Mouse (Mus musculus) forebrain, postnatal 0 days (tissue): Measurements from ENCODE around the gene Map2k3. TPM values are rescaled to one million over a fixed set of nuclear protein-coding genes. Genes with fewer than 3 reads are reported as not detected.

ENCODE experiments used
- ATAC-seq: fragments of 200-750 bp; cut with Nextera tagmentation; 2 replicates; pipeline ENCODE4 v1.8.0; 2017; ENCODE audit warnings: mild to moderate bottlenecking, moderate library complexity
- DNase-seq: peaks from one replicate; pipeline ENCODE4 v3.0.0-alpha.2; 2015
- H3K27ac ChIP-seq: fragments of 300-500 bp; sonication (generic); 2 replicates; pipeline ENCODE4 v1.5.1; 2014; ENCODE audit warnings: low read depth, mild to moderate bottlenecking, antibody characterized with exemption, low read length, moderate library complexity, mixed read lengths
- H3K27me3 ChIP-seq: fragments of 300-500 bp; sonication (generic); 2 replicates; pipeline ENCODE4 v1.6.1; 2014; ENCODE audit warnings: mild to moderate bottlenecking, low read length, mixed read lengths; ENCODE audit not compliant: insufficient read depth
- H3K36me3 ChIP-seq: fragments of 300-500 bp; sonication (generic); 2 replicates; pipeline ENCODE4 v1.6.1; 2014; ENCODE audit warnings: mild to moderate bottlenecking, moderate library complexity; ENCODE audit not compliant: insufficient read depth
- H3K4me1 ChIP-seq: fragments of 300-500 bp; sonication (generic); 2 replicates; pipeline ENCODE4 v1.6.1; 2014; ENCODE audit warnings: antibody characterized with exemption; ENCODE audit not compliant: insufficient read depth
- H3K4me2 ChIP-seq: fragments of 300-500 bp; sonication (generic); 2 replicates; pipeline ENCODE4 v1.6.1; 2014; ENCODE audit warnings: low read depth, mild to moderate bottlenecking, moderate library complexity
- H3K4me3 ChIP-seq: fragments of 300-500 bp; sonication (generic); 2 replicates; pipeline ENCODE4 v1.5.1; 2014; ENCODE audit warnings: low read depth, low read length, mixed read lengths
- H3K9ac ChIP-seq: fragments of 300-500 bp; sonication (generic); 2 replicates; pipeline ENCODE4 v1.6.1; 2014; ENCODE audit warnings: mild to moderate bottlenecking
- H3K9me3 ChIP-seq: fragments of 300-500 bp; sonication (generic); 2 replicates; pipeline ENCODE4 v1.6.1; 2016; ENCODE audit warnings: low read length
- CTCF ChIP-seq: sonication (generic); IDR thresholded peaks from 2 replicates; pipeline ENCODE4 v1.5.1; 2016; ENCODE audit warnings: antibody characterized with exemption, control low read depth, low read depth
- WGBS: fragments of 180-500 bp; shearing (Covaris S2); extraction: QIAGEN DNeasy Blood & Tissue Kit; methylation state at CpG from one replicate; pipeline ENCODE4 v1.1.7; 2014; 5-methylcytosine and 5-hydroxymethylcytosine counted together
- polyA plus RNA-seq: library from polyadenylated mRNA; unstranded; fragments of >200 nt; fragmentation: Nextera tagmentation; extraction: Ambion mirVana; gene quantifications from 2 replicates; pipeline ENCODE4 v1.2.1, GENCODE M21; 2015
- total RNA-seq: library from RNA; depleted of rRNA; stranded (reverse); fragments of >200 nt; gene quantifications from 2 replicates; pipeline ENCODE4 v1.2.3, GENCODE M21; 2014

Gene Map2k3
- total and polyA plus RNA-seq, 2 experiments from 2014 or later: 10.6 to 20.5 TPM

DNA sequence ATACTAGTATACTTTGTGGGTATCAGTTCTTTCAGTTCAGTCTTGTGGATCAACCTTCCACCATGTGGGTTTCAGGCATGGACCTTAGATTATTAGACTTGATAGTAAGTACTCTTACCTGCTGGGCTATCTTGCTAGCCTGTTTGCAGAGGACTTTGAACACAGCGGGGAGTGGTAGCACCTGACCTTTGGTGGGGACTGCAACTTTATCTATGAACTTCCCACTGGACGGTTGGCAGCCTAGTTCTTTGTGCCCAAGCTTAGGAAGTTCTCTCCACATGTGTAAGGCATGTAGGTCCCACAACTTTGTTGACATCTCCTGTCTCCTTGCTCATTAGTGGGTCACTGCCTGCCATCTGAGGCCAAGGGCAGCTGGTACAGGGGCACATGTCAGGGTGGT is 3.0 kb downstream of the Map2k3 start:
- DNase-seq (no peak), ATAC-seq (no peak)
- Histone ChIP-seq H3K36me3 (no peaks in the 10 kb centered on the region), H3K9me3 (no peaks in the 10 kb centered on the region), H3K4me1 (peaks cover 4% of the 10 kb centered on the region; the same call in 1 of the 2 replicates), H3K9ac (no peak overlapping the region), H3K27ac (no peak overlapping the region), H3K4me3 (no peak overlapping the region), H3K4me2 (no peak overlapping the region), H3K27me3 (no peaks in the 10 kb centered on the region)
- TF ChIP-seq CTCF: no peak
- WGBS: 84% methylated on average over 2 of the region's 2 CpGs

DNA sequence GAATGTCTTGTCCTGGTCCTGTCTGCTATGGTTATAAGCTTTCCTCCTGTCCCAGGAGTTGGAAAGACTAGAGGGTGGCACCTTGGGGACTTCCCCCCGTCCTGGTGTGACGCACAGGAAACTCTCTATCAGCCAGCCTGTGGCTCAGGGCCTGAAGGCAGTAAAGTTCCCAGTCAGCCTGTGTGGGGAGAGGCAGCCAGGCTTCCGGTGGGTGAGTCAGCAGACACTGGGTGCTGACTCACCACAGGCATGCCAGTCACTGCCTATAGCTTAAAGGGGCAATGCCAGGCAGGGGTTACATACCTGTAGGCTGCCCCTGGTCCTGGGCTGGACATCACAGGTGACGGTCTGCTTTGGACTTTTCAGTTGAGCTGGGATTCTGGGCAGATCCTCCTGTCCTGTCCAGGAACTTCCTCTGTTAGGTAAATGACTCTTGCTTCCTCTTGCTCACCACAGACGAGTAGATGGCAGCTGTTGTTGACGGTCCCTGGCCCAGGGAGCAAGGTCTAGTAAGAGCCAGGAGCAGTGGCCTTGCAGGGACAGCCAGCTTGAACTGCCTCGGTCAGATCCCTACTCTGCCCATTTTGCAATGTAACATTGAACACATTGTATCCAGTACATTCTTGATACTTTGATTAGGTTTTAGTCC is 3.6 kb downstream of the Map2k3 start:
- no peak for TF ChIP-seq CTCF
- H3K4me1 ChIP-seq: peaks cover 4% of the 10 kb centered on the region; the same call in 1 of the 2 replicates
- WGBS: 86% methylated on average over 7 of the region's 7 CpGs
- no peak overlapping the region for H3K9ac ChIP-seq
- H3K27ac ChIP-seq: no peak overlapping the region
- no peaks in the 10 kb centered on the region for H3K9me3 ChIP-seq
- ATAC-seq (no peak), DNase-seq (no peak)
- no peak overlapping the region for H3K4me3 ChIP-seq
- H3K4me2 ChIP-seq: no peak overlapping the region
- H3K36me3 ChIP-seq: no peaks in the 10 kb centered on the region
- no peaks in the 10 kb centered on the region for H3K27me3 ChIP-seq

DNA sequence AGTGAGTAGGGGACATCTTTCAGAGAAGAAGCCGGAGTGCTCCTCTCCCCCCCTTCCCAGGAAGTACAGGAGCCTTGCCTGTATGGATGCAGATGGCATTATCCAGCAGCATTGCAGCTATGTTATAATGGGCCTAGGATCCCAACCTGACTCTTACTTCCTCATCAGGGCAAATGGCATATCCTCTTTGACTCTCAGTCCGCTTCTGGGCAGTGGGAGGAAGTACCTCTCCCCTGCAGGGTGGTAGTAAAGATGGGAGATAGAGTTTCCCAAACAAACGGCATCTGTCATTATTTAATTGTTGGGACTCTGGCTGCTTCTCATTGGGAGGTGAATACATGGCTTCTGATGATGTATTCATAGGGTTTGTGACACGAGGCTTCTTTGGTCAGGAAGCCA is 4.1 kb downstream of the Map2k3 start:
- H3K9me3 ChIP-seq: no peaks in the 10 kb centered on the region
- no peaks in the 10 kb centered on the region for H3K36me3 ChIP-seq
- 75% methylated on average over 4 of the region's 4 CpGs for WGBS
- no peaks in the 10 kb centered on the region for H3K27me3 ChIP-seq
- no peak for TF ChIP-seq CTCF
- no peak for ATAC-seq
- no peak for DNase-seq
- H3K9ac ChIP-seq: no peak overlapping the region
- H3K4me3 ChIP-seq: no peak overlapping the region
- H3K4me1 ChIP-seq: peaks cover 4% of the 10 kb centered on the region; the same call in 1 of the 2 replicates
- H3K4me2 ChIP-seq: no peak overlapping the region
- no peak overlapping the region for H3K27ac ChIP-seq

DNA sequence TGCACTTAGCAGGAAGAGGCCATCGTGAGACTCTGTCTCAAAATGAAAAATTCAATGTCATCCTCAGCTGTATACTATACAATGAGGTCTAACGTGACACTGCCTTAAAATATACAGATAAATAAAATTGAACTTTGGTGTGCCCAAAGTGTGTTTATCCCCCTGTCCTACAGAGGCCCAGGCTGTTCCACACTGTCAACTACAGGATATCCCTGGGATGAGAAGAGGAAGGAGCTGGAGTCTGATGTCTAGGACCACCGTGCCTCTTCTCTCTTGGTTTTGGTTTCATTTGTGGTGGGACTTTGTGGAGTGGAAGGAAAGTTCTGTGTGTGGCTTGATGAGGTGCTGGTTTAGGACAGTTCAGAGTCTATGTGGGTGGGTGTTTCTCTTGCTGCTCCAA is 5.8 kb downstream of the Map2k3 start:
- H3K9ac ChIP-seq: no peak overlapping the region
- H3K4me1 ChIP-seq: peaks cover 4% of the 10 kb centered on the region; the same call in 1 of the 2 replicates
- WGBS: 83% methylated on average over 3 of the region's 3 CpGs
- H3K9me3 ChIP-seq: no peaks in the 10 kb centered on the region
- TF ChIP-seq CTCF: no peak
- no peak overlapping the region for H3K27ac ChIP-seq
- no peak overlapping the region for H3K4me2 ChIP-seq
- H3K4me3 ChIP-seq: no peak overlapping the region
- peaks cover 8% of the 10 kb centered on the region; the same call in 1 of the 2 replicates for H3K36me3 ChIP-seq
- ATAC-seq (no peak), DNase-seq (no peak)
- no peaks in the 10 kb centered on the region for H3K27me3 ChIP-seq

DNA sequence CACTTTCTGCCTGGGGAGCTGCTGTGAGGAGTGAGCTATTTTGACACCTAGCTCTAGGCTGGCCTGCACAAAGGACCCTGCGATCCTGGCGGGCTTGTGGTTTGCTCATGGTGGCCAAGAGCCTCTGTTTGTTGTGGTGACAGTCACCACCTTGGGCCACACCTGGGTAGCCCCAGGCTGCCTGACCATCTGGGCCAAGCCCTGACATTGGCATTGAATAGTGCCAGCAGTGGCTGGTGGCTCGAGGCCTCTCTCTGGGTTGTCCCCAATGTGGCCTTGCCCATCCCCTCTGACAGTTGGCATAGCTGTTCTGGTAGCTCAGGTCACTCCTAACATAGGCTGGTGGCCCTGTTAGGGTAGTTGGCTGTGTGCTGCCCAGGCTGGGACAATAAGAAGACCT is 7.7 kb downstream of the Map2k3 start:
- no peaks in the 10 kb centered on the region for H3K4me1 ChIP-seq
- no peak overlapping the region for H3K4me2 ChIP-seq
- H3K36me3 ChIP-seq: peaks cover 23% of the 10 kb centered on the region
- no peak overlapping the region for H3K9ac ChIP-seq
- no peak overlapping the region for H3K4me3 ChIP-seq
- H3K27ac ChIP-seq: no peak overlapping the region
- H3K9me3 ChIP-seq: no peaks in the 10 kb centered on the region
- DNase-seq: no peak
- no peak for ATAC-seq
- WGBS: 98% methylated on average over 3 of the region's 3 CpGs
- no peaks in the 10 kb centered on the region for H3K27me3 ChIP-seq
- no peak for TF ChIP-seq CTCF

DNA sequence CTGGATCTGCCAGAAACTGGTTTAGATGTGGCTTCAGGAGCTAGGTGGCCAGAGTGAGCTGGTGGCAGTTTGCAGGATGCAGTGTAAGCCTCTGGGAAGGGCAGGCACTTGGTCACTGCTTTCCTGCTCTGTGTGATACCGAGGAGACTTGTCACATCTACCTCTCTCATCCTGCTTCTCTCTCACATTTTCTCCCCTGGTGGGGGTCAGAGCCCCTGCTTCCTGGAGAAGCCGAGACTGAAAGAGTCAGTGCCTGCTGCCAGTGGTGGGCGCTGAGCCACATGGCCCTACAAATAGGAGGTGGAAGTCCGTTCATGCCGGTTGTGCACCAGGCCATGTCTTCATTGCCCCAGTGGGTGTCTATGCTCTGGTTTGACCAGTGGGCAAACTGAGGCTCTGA is 8.7 kb downstream of the Map2k3 start:
- Histone ChIP-seq H3K27me3 (no peaks in the 10 kb centered on the region), H3K4me1 (no peaks in the 10 kb centered on the region), H3K4me2 (no peak overlapping the region), H3K36me3 (peaks cover 31% of the 10 kb centered on the region), H3K27ac (no peak overlapping the region), H3K9ac (no peak overlapping the region), H3K4me3 (no peak overlapping the region), H3K9me3 (no peaks in the 10 kb centered on the region)
- no peak for TF ChIP-seq CTCF
- DNase-seq (no peak), ATAC-seq (no peak)
- WGBS: 81% methylated on average over 5 of the region's 5 CpGs

DNA sequence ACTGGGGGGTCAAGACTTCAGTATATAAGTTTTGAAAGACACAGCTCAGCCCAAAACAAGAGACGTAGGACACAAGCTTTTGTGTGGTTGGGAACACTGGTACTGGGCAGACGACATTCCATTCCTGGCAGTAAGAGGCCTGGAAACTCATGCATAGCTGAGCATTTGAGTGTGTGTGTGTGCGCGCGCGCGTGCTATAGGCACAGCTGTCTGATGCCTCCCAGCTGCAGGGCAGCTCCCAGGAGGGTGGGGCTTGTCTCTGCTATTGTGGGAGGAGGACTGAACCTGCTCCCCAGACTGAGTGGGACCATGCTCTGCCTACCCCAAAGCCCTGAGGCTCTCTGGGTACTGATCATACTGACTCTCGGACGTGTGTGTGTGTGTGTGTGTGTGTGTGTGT is 9.5 kb downstream of the Map2k3 start:
- Histone ChIP-seq H3K36me3 (peaks cover 37% of the 10 kb centered on the region), H3K4me2 (no peak overlapping the region), H3K27ac (no peak overlapping the region), H3K4me3 (no peak overlapping the region), H3K9ac (no peak overlapping the region), H3K9me3 (no peaks in the 10 kb centered on the region), H3K4me1 (no peaks in the 10 kb centered on the region), H3K27me3 (no peaks in the 10 kb centered on the region)
- TF ChIP-seq CTCF: no peak
- DNase-seq: no peak
- 68% methylated on average over 9 of the region's 9 CpGs for WGBS
- no peak for ATAC-seq
